Mouse (Mus musculus): ENCODE data around the gene Pramef20. TPM values are rescaled to one million over a fixed set of nuclear protein-coding genes. Genes with fewer than 3 reads are reported as not detected.
"Not testable (repeated sequence)": the region's sequence is repeated elsewhere in the genome, so short reads cannot be mapped to it uniquely, and the experiment has no call there.

The Pramef20 gene
- not detected in 2 replicates for polyA plus RNA-seq (2012; rRNA removed)

GRCm38 (mm10) chr4:144377911-144378310 is at the start of gene Pramef20:
Pramef20 (minus strand) TSS chr4:144377933.
- DNase-seq (ENCODE audit: low read depth): no peak
- TF ChIP-seq POLR2A (IDR thresholded peaks at IDR 0.05; ENCODE audit: borderline replicate concordance, extremely low read depth, insufficient read depth, insufficient read length, poor library complexity, severe bottlenecking) (no peak), CTCF (IDR thresholded peaks at IDR 0.05; ENCODE audit: borderline replicate concordance, extremely low read depth, insufficient read depth, insufficient read length) (no peak)

- TF ChIP-seq POLR2A (IDR thresholded peaks at IDR 0.05; ENCODE audit: borderline replicate concordance, extremely low read depth, insufficient read depth, insufficient read length, poor library complexity, severe bottlenecking) (no peak), CTCF (IDR thresholded peaks at IDR 0.05; ENCODE audit: borderline replicate concordance, extremely low read depth, insufficient read depth, insufficient read length) (no peak)
- no peak for DNase-seq (ENCODE audit: low read depth)
Measured at GRCm38 (mm10) chr4:144424590-144424989, 46.9 kb upstream of the Pramef20 start.

GRCm38 (mm10) chr4:144420644-144421043 is 42.9 kb upstream of the Pramef20 start:
- no peak for TF ChIP-seq POLR2A (IDR thresholded peaks at IDR 0.05; ENCODE audit: borderline replicate concordance, extremely low read depth, insufficient read depth, insufficient read length, poor library complexity, severe bottlenecking)
- TF ChIP-seq CTCF (IDR thresholded peaks at IDR 0.05; ENCODE audit: borderline replicate concordance, extremely low read depth, insufficient read depth, insufficient read length): no peak
- DNase-seq (ENCODE audit: low read depth): no peak

GRCm38 (mm10) chr4:144408290-144408689 is 30.6 kb upstream of the Pramef20 start, which contains the start of gene Pramef12:
Pramef12 (minus strand) TSS chr4:144408464.
- DNase-seq (ENCODE audit: low read depth): no peak
- TF ChIP-seq POLR2A (IDR thresholded peaks at IDR 0.05; ENCODE audit: borderline replicate concordance, extremely low read depth, insufficient read depth, insufficient read length, poor library complexity, severe bottlenecking) (no peak), CTCF (IDR thresholded peaks at IDR 0.05; ENCODE audit: borderline replicate concordance, extremely low read depth, insufficient read depth, insufficient read length) (no peak)

GRCm38 (mm10) chr4:144406261-144406660 is 28.5 kb upstream of the Pramef20 start:
- TF ChIP-seq CTCF (IDR thresholded peaks at IDR 0.05; ENCODE audit: borderline replicate concordance, extremely low read depth, insufficient read depth, insufficient read length) (no peak), POLR2A (IDR thresholded peaks at IDR 0.05; ENCODE audit: borderline replicate concordance, extremely low read depth, insufficient read depth, insufficient read length, poor library complexity, severe bottlenecking) (no peak)
- no peak for DNase-seq (ENCODE audit: low read depth)

- no peak for TF ChIP-seq POLR2A (IDR thresholded peaks at IDR 0.05; ENCODE audit: borderline replicate concordance, extremely low read depth, insufficient read depth, insufficient read length, poor library complexity, severe bottlenecking)
- no peak for TF ChIP-seq CTCF (IDR thresholded peaks at IDR 0.05; ENCODE audit: borderline replicate concordance, extremely low read depth, insufficient read depth, insufficient read length)
- DNase-seq (ENCODE audit: low read depth): no peak
Measured at GRCm38 (mm10) chr4:144404456-144405086, 26.8 kb upstream of the Pramef20 start.

GRCm38 (mm10) chr4:144402712-144403111 is 25.0 kb upstream of the Pramef20 start:
- TF ChIP-seq CTCF (IDR thresholded peaks at IDR 0.05; ENCODE audit: borderline replicate concordance, extremely low read depth, insufficient read depth, insufficient read length) (no peak), POLR2A (IDR thresholded peaks at IDR 0.05; ENCODE audit: borderline replicate concordance, extremely low read depth, insufficient read depth, insufficient read length, poor library complexity, severe bottlenecking) (no peak)
- no peak for DNase-seq (ENCODE audit: low read depth)

GRCm38 (mm10) chr4:144396316-144396715 is 18.6 kb upstream of the Pramef20 start:
- DNase-seq (ENCODE audit: low read depth): no peak
- TF ChIP-seq CTCF (IDR thresholded peaks at IDR 0.05; ENCODE audit: borderline replicate concordance, extremely low read depth, insufficient read depth, insufficient read length): no peak
- TF ChIP-seq POLR2A (IDR thresholded peaks at IDR 0.05; ENCODE audit: borderline replicate concordance, extremely low read depth, insufficient read depth, insufficient read length, poor library complexity, severe bottlenecking): no peak

- not testable (repeated sequence) for DNase-seq (ENCODE audit: low read depth)
Measured at GRCm38 (mm10) chr4:144357642-144358041, 20.1 kb downstream of the Pramef20 start, which contains the start of gene Gm13119. Gm13119 (plus strand) TSS chr4:144357942.

- DNase-seq (ENCODE audit: low read depth): not testable (repeated sequence)
Measured at GRCm38 (mm10) chr4:144335856-144336255, 41.9 kb downstream of the Pramef20 start.

GRCm38 (mm10) chr4:144329949-144330348 is 47.8 kb downstream of the Pramef20 start, which contains the start of gene Gm13128:
Gm13128 (plus strand) TSS chr4:144330249.
- not testable (repeated sequence) for DNase-seq (ENCODE audit: low read depth)

Other genes starting within 250 kb of the Pramef20 start
- gene Oog3, start 215.3 kb downstream of the Pramef20 start, polyA plus RNA-seq (2012; rRNA removed): not detected in 2 replicates
- not detected in 2 replicates for gene Oog2, start 187.2 kb downstream of the Pramef20 start, polyA plus RNA-seq (2012; rRNA removed)
- not detected in 2 replicates for gene C87977, start 164.6 kb downstream of the Pramef20 start, polyA plus RNA-seq (2012; rRNA removed)
- gene Pramel5, start 97.4 kb downstream of the Pramef20 start, polyA plus RNA-seq (2012; rRNA removed): not detected in 2 replicates
- gene Gm13128, start 47.7 kb downstream of the Pramef20 start, polyA plus RNA-seq (2012; rRNA removed): not detected in 2 replicates
- not detected in 2 replicates for gene Gm13119, start 20.0 kb downstream of the Pramef20 start, polyA plus RNA-seq (2012; rRNA removed)
- gene Pramef12, start 30.5 kb upstream of the Pramef20 start, polyA plus RNA-seq (2012; rRNA removed): 0.04 and 0.05 TPM in 2 replicates
- gene 1700012P22Rik, start 60.8 kb upstream of the Pramef20 start, polyA plus RNA-seq (2012; rRNA removed): 0.08 TPM in 1 of 2 replicates, not detected in the other
- gene Gm9944, start 75.4 kb upstream of the Pramef20 start, polyA plus RNA-seq (2012; rRNA removed): not detected in 2 replicates
- gene Aadacl3, start 85.8 kb upstream of the Pramef20 start, polyA plus RNA-seq (2012; rRNA removed): not detected in 2 replicates
- gene 9430007A20Rik, start 141.9 kb upstream of the Pramef20 start, polyA plus RNA-seq (2012; rRNA removed): not detected in 2 replicates
- gene Gm13124, start 187.2 kb upstream of the Pramef20 start, polyA plus RNA-seq (2012; rRNA removed): not detected in 2 replicates
- not detected in 2 replicates for gene Aadacl4, start 235.8 kb upstream of the Pramef20 start, polyA plus RNA-seq (2012; rRNA removed)

All from brain, embryonic 14.5 days (tissue).